Mouse (Mus musculus) neural tube, embryonic 11.5 days (tissue): Measurements from ENCODE around the gene Tapt1. TPM values are rescaled to one million over a fixed set of nuclear protein-coding genes. Genes with fewer than 3 reads are reported as not detected.

Experiments
- ATAC-seq: fragments of 200-750 bp; cut with Nextera tagmentation; 2 replicates; pipeline ENCODE4 v1.8.0; 2017; ENCODE audit warnings: moderate number of reproducible peaks, mild to moderate bottlenecking, moderate TSS enrichment, moderate library complexity; ENCODE audit not compliant: insufficient read depth, low FRiP score, low TSS enrichment
- DNase-seq: peaks from one replicate; pipeline ENCODE4 v3.0.0-alpha.2; 2015; ENCODE audit warnings: low spot score
- H3K27ac ChIP-seq: fragments of 300-500 bp; sonication (generic); 2 replicates; pipeline ENCODE4 v1.5.1; 2014; ENCODE audit warnings: low read depth, mild to moderate bottlenecking, low read length
- H3K27me3 ChIP-seq: fragments of 300-500 bp; sonication (generic); 2 replicates; pipeline ENCODE4 v1.6.1; 2014; ENCODE audit warnings: mild to moderate bottlenecking, low read length, mixed read lengths; ENCODE audit not compliant: control insufficient read depth, insufficient read depth
- H3K36me3 ChIP-seq: fragments of 300-500 bp; sonication (generic); 2 replicates; pipeline ENCODE4 v1.6.1; 2014; ENCODE audit warnings: mild to moderate bottlenecking, low read length, moderate library complexity, mixed read lengths; ENCODE audit not compliant: control insufficient read depth, insufficient read depth
- H3K4me1 ChIP-seq: fragments of 300-500 bp; sonication (generic); 2 replicates; pipeline ENCODE4 v1.6.1; 2014; ENCODE audit warnings: low read length, mixed read lengths; ENCODE audit not compliant: control insufficient read depth, insufficient read depth
- H3K4me2 ChIP-seq: fragments of 300-500 bp; sonication (generic); 2 replicates; pipeline ENCODE4 v1.6.1; 2014; ENCODE audit warnings: low read depth, mild to moderate bottlenecking, moderate library complexity
- H3K4me3 ChIP-seq: fragments of 300-500 bp; sonication (generic); 2 replicates; pipeline ENCODE4 v1.5.1; 2014; ENCODE audit warnings: low read depth, low read length
- H3K9ac ChIP-seq: fragments of 300-500 bp; sonication (generic); 2 replicates; pipeline ENCODE4 v1.6.1; 2014; ENCODE audit warnings: mild to moderate bottlenecking, low read length
- H3K9me3 ChIP-seq: fragments of 300-500 bp; sonication (generic); 2 replicates; pipeline ENCODE4 v1.6.1; 2016; ENCODE audit warnings: low read length; ENCODE audit not compliant: control insufficient read depth
- WGBS: fragments of 180-500 bp; shearing (Covaris S2); extraction: QIAGEN DNeasy Blood & Tissue Kit; methylation state at CpG from one replicate; pipeline ENCODE4 v1.1.7; 2014; 5-methylcytosine and 5-hydroxymethylcytosine counted together
- polyA plus RNA-seq: library from polyadenylated mRNA; unstranded; fragments of >200 nt; fragmentation: Nextera tagmentation; extraction: Ambion mirVana; gene quantifications from 2 replicates; pipeline ENCODE4 v1.2.1, GENCODE M21; 2014

The Tapt1 gene
- polyA plus RNA-seq, 1 experiment from 2014 or later = 35.0 TPM

DNA sequence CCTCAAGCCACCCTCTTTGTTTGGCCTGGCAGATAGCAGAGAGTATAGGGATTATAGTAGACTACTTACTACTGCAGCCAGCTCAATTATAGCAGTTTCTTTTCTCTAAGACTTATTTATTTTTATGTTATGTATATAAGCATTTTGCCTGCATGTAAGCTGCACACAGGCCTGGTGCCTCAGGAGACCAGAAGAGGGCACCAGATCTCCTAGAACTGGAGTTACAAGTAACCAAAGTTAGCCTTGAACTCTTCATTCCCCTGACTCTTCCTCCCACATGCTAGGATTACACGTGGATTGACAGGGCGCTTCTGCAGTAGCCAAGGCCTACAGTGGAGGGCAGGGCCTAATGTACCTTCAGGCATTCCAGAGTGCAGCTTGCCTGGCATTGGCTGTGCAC is 60.6 kb downstream of the Tapt1 start:
- Histone ChIP-seq H3K27me3 (no peaks in the 10 kb centered on the region), H3K4me1 (no peaks in the 10 kb centered on the region), H3K4me2 (no peak overlapping the region), H3K27ac (no peak overlapping the region), H3K36me3 (no peaks in the 10 kb centered on the region), H3K9ac (no peak overlapping the region), H3K4me3 (no peak overlapping the region), H3K9me3 (no peaks in the 10 kb centered on the region)
- peak; percentile 24 for DNase-seq
- WGBS = 38% methylated on average over 2 of the region's 2 CpGs
- ATAC-seq = no peak

DNA sequence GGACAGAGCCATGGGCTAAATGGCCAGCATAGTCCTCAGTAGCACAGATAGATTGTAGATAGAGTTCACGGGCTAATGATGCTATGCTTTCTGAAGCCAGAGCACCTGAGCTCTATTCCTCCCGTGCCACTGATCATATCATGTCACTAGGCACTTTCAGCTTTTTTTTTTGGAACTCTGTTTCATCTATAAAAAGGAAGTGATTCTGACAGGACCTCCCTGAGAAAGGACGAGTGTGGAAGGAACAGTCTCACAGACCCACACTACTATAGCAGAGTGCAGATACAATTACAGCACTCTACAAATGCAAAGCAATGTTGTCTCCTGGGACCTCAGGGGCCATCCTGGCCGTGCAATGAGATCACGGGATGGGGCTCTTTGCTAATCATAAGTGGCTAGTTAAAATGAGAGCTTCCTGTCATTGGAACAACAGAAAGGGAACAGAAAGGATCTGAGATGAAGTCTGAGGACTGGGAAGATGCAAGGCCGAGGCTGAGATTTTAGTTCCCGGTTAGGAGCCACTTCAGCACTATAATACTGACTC is 62.1 kb downstream of the Tapt1 start:
- Histone ChIP-seq H3K4me3 (no peak overlapping the region), H3K9ac (no peak overlapping the region), H3K36me3 (no peaks in the 10 kb centered on the region), H3K4me1 (no peaks in the 10 kb centered on the region), H3K4me2 (no peak overlapping the region), H3K9me3 (no peaks in the 10 kb centered on the region), H3K27me3 (no peaks in the 10 kb centered on the region), H3K27ac (no peak overlapping the region)
- ATAC-seq = no peak
- WGBS = 55% methylated on average over 7 of the region's 7 CpGs
- DNase-seq = no peak

DNA sequence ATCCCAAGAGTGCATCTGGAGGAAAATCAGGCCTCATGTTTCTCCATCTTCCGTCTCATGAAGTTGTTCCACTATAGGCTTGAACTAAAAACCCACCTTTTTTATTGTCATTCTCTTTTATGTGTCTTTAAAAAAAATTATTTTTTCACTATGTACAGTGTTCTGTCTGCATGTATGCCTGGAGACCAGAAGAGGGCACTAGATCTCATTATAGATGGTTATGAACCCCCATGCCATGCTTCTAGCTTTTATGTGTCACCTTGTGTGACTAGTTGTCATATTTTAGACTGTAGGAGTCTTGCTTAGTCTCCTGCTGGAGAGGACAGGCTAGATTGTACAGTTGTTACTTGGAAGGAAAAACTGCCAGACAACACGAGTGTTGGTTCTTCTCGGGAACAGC is 63.1 kb downstream of the Tapt1 start:
- Histone ChIP-seq H3K4me3 (no peak overlapping the region), H3K27ac (no peak overlapping the region), H3K4me2 (no peak overlapping the region), H3K4me1 (no peaks in the 10 kb centered on the region), H3K9me3 (no peaks in the 10 kb centered on the region), H3K9ac (no peak overlapping the region), H3K36me3 (no peaks in the 10 kb centered on the region), H3K27me3 (no peaks in the 10 kb centered on the region)
- ATAC-seq (no peak), DNase-seq (no peak)
- 92% methylated on average over 3 of the region's 3 CpGs for WGBS

DNA sequence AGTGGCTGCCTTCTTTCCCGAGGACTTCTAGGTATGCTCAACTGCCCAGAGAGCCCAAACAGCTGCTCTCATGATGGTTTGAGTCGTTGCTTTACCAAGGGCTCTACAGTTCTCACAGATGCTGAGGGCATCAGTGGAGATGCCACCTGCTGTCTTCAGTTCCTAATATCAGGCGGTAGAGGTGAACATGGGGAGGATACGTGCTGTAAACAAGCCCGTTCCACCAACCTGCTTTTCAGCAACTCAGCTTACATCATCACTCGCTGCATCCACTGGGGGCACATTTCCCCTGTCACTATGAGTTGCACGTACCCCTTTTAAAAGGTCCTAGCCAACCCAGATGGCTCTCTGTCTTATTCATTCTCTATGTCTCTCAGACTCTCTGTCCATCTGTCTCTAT is 63.6 kb downstream of the Tapt1 start:
- Histone ChIP-seq H3K4me2 (no peak overlapping the region), H3K27ac (no peak overlapping the region), H3K9ac (no peak overlapping the region), H3K4me1 (no peaks in the 10 kb centered on the region), H3K9me3 (no peaks in the 10 kb centered on the region), H3K4me3 (no peak overlapping the region), H3K27me3 (no peaks in the 10 kb centered on the region), H3K36me3 (no peaks in the 10 kb centered on the region)
- ATAC-seq (no peak), DNase-seq (no peak)
- 88% methylated on average over 7 of the region's 7 CpGs for WGBS

- no peak overlapping the region for H3K4me3 ChIP-seq
- no peaks in the 10 kb centered on the region for H3K36me3 ChIP-seq
- H3K4me1 ChIP-seq = no peaks in the 10 kb centered on the region
- DNase-seq (no peak), ATAC-seq (no peak)
- no peaks in the 10 kb centered on the region for H3K27me3 ChIP-seq
- no peak overlapping the region for H3K9ac ChIP-seq
- H3K4me2 ChIP-seq = no peak overlapping the region
- H3K9me3 ChIP-seq = no peaks in the 10 kb centered on the region
- WGBS = 87% methylated on average over 4 of the region's 4 CpGs
- no peak overlapping the region for H3K27ac ChIP-seq
Measured at GRCm38 (mm10) chr5:44159679-44160438, 66.6 kb downstream of the Tapt1 start.

GRCm38 (mm10) chr5:44159231-44159630 is 67.2 kb downstream of the Tapt1 start:
- Histone ChIP-seq H3K27me3 (no peaks in the 10 kb centered on the region), H3K9me3 (no peaks in the 10 kb centered on the region), H3K4me1 (no peaks in the 10 kb centered on the region), H3K4me2 (no peak overlapping the region), H3K9ac (no peak overlapping the region), H3K36me3 (no peaks in the 10 kb centered on the region), H3K4me3 (no peak overlapping the region), H3K27ac (no peak overlapping the region)
- WGBS = 91% methylated on average over 2 of the region's 2 CpGs
- ATAC-seq (no peak), DNase-seq (no peak)

DNA sequence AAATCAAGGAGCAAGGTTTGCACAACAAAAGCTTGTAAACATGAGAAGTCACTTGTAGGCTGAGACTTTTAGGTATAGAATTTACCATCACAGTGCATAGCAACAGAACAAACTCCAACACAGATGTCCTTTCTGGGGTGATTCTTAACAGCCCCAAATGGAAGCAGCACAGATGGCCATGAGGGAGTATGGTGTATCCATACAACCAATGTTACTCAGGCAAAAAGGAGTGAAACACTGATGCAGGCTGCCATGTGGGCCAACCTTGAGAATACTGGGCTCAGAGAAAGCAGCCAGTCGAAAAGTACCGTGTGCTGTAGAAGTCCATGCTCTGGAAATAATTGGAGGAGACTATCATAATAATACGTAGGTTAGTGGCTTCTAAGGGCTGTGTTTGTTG is 68.0 kb downstream of the Tapt1 start:
- no peaks in the 10 kb centered on the region for H3K4me1 ChIP-seq
- ATAC-seq = no peak
- no peak overlapping the region for H3K27ac ChIP-seq
- no peaks in the 10 kb centered on the region for H3K27me3 ChIP-seq
- 96% methylated on average over 3 of the region's 3 CpGs for WGBS
- H3K4me3 ChIP-seq = no peak overlapping the region
- no peak overlapping the region for H3K9ac ChIP-seq
- DNase-seq = no peak
- H3K36me3 ChIP-seq = no peaks in the 10 kb centered on the region
- no peaks in the 10 kb centered on the region for H3K9me3 ChIP-seq
- no peak overlapping the region for H3K4me2 ChIP-seq

GRCm38 (mm10) chr5:44157760-44158159 is 68.7 kb downstream of the Tapt1 start:
- Histone ChIP-seq H3K9ac (no peak overlapping the region), H3K27ac (no peak overlapping the region), H3K4me1 (no peaks in the 10 kb centered on the region), H3K9me3 (no peaks in the 10 kb centered on the region), H3K4me3 (no peak overlapping the region), H3K4me2 (no peak overlapping the region), H3K27me3 (no peaks in the 10 kb centered on the region), H3K36me3 (no peaks in the 10 kb centered on the region)
- no peak for ATAC-seq
- WGBS = 64% methylated on average over 6 of the region's 6 CpGs
- no peak for DNase-seq

GRCm38 (mm10) chr5:44153050-44153449 is 73.4 kb downstream of the Tapt1 start:
- no peak overlapping the region for H3K9ac ChIP-seq
- H3K27me3 ChIP-seq = no peaks in the 10 kb centered on the region
- ATAC-seq = no peak
- 86% methylated on average over 1 of the region's 1 CpGs for WGBS
- H3K36me3 ChIP-seq = no peaks in the 10 kb centered on the region
- no peak for DNase-seq
- no peak overlapping the region for H3K4me3 ChIP-seq
- no peak overlapping the region for H3K4me2 ChIP-seq
- no peaks in the 10 kb centered on the region for H3K4me1 ChIP-seq
- no peaks in the 10 kb centered on the region for H3K9me3 ChIP-seq
- no peak overlapping the region for H3K27ac ChIP-seq
